Mouse (Mus musculus): ENCODE results near the gene Sco2.

Sco2 gene

GRCm38 (mm10) chr15:89372536-89372935 lies 1.1 kb downstream of the Sco2 start:
- DNase-seq = no peak

- no peak for DNase-seq
Observed at GRCm38 (mm10) chr15:89372068-89372467, 1.6 kb downstream of the Sco2 start.

- DNase-seq = no peak
Observed at GRCm38 (mm10) chr15:89365141-89365551, 8.5 kb downstream of the Sco2 start.

GRCm38 (mm10) chr15:89363051-89363450 lies 10.6 kb downstream of the Sco2 start:
- DNase-seq = no peak

- DNase-seq = no peak
Observed at GRCm38 (mm10) chr15:89358784-89359183, 14.9 kb downstream of the Sco2 start.

- DNase-seq = peak; percentile 81
Observed at GRCm38 (mm10) chr15:89356372-89356771, 17.3 kb downstream of the Sco2 start.

- peak; percentile 95 for DNase-seq
Observed at GRCm38 (mm10) chr15:89355241-89356187, 18.1 kb downstream of the Sco2 start, which contains the start of the genes Lmf2 and Ncaph2. Lmf2 (minus strand) TSS chr15:89355659. Ncaph2 (plus strand) TSS chr15:89355719.

GRCm38 (mm10) chr15:89354455-89354854 lies 19.2 kb downstream of the Sco2 start:
- no peak for DNase-seq

- no peak for DNase-seq
Observed at GRCm38 (mm10) chr15:89353837-89354236, 19.8 kb downstream of the Sco2 start.

- DNase-seq = no peak
Observed at GRCm38 (mm10) chr15:89352795-89353194, 20.9 kb downstream of the Sco2 start.

GRCm38 (mm10) chr15:89352054-89352453 lies 21.6 kb downstream of the Sco2 start:
- no peak for DNase-seq

GRCm38 (mm10) chr15:89351302-89351701 lies 22.3 kb downstream of the Sco2 start:
- DNase-seq = no peak

GRCm38 (mm10) chr15:89350447-89350846 lies 23.2 kb downstream of the Sco2 start:
- no peak for DNase-seq

- no peak for DNase-seq
Observed at GRCm38 (mm10) chr15:89343325-89343724, 30.3 kb downstream of the Sco2 start.

GRCm38 (mm10) chr15:89341678-89342077 lies 32.0 kb downstream of the Sco2 start:
- DNase-seq = no peak

GRCm38 (mm10) chr15:89340136-89340535 lies 33.5 kb downstream of the Sco2 start:
- DNase-seq = no peak

- DNase-seq = no peak
Observed at GRCm38 (mm10) chr15:89339696-89340095, 34.0 kb downstream of the Sco2 start.

GRCm38 (mm10) chr15:89336422-89336821 lies 37.2 kb downstream of the Sco2 start:
- DNase-seq = no peak

GRCm38 (mm10) chr15:89334774-89335537 lies 38.7 kb downstream of the Sco2 start:
- DNase-seq = no peak

- no peak for DNase-seq
Observed at GRCm38 (mm10) chr15:89334271-89334670, 39.4 kb downstream of the Sco2 start, which contains the start of gene Miox. Miox (plus strand) TSS chr15:89334398.

- no peak for DNase-seq
Observed at GRCm38 (mm10) chr15:89326441-89326840, 47.2 kb downstream of the Sco2 start.

- DNase-seq = no peak
Observed at GRCm38 (mm10) chr15:89323656-89324055, 50.0 kb downstream of the Sco2 start.

GRCm38 (mm10) chr15:89322670-89323522 lies 50.8 kb downstream of the Sco2 start, which contains the start of gene Adm2:
Adm2 (plus strand) TSS chr15:89322720.
- DNase-seq = no peak
